ENCODE assay signal across 8 mouse cellular contexts in the genomic region with DNA sequence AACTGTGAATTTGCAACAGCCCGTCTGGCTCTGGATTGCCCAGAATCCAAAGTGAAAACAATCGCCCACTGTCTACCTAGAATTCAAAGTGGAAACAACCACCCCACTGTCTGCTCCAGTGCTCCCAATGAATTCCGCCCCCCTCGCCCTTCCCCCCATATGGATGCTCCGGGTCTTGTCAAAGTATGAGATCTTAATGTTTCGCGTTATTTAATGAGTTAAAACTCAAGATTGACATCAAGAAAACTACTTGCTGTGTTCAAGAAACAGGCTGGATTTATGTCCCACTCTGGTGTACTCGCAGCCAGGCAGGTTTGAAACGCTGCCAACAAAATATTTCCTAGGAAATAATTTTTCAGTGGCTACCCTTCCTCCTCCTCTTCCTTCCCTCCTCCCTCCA. TPM values are rescaled to one million over a fixed set of nuclear protein-coding genes. Genes with fewer than 3 reads are reported as not detected.
DNase-seq lines count a peak whose midpoint lies in the region; ATAC-seq and TF ChIP-seq lines count a peak whose summit lies in the region.

No protein-coding gene starts in this region.

- no peak for TF ChIP-seq CTCF in midbrain, postnatal 0 days (IDR thresholded peaks at IDR 0.05)

- H3K4me1 ChIP-seq in lung, embryonic 15.5 days: peaks cover 48% of the 10 kb centered on the region
- peaks cover 32% of the 10 kb centered on the region for H3K4me1 ChIP-seq in intestine, embryonic 14.5 days (replicated peaks; ENCODE audit: control insufficient read depth, insufficient read depth, low read length)
- peaks cover 8% of the 10 kb centered on the region; the same call in 1 of the 2 replicates for H3K4me1 ChIP-seq in midbrain, postnatal 0 days (ENCODE audit: insufficient read depth, low read length)

- peak; percentile 44 for DNase-seq in cerebellum, adult 9-11 months
- DNase-seq in lung, postnatal 4 days: no peak
- no peak for DNase-seq in intestine, embryonic 14.5 days (ENCODE audit: low spot score)
- DNase-seq in midbrain, postnatal 0 days (ENCODE audit: low spot score): peak; percentile 52
- DNase-seq in thymus, postnatal 25 days: no peak
- DNase-seq in urinary bladder, postnatal 25 days (ENCODE audit: low spot score): no peak

- no peak for ATAC-seq in cerebellum, adult (ENCODE audit: insufficient number of reproducible peaks, low FRiP score, low TSS enrichment)
- ATAC-seq in lung, embryonic 15.5 days (ENCODE audit: borderline replicate concordance, extremely low read depth, low FRiP score, low TSS enrichment): no peak
- ATAC-seq in intestine, embryonic 14.5 days (replicated peaks; ENCODE audit: low FRiP score, low TSS enrichment, low read depth): no peak
- ATAC-seq in midbrain, postnatal 0 days (ENCODE audit: low FRiP score): no peak

- H3K9me3 ChIP-seq in lung, embryonic 15.5 days: no peaks in the 10 kb centered on the region
- H3K9me3 ChIP-seq in intestine, embryonic 14.5 days (ENCODE audit: control insufficient read depth, low read length): no peaks in the 10 kb centered on the region
- H3K9me3 ChIP-seq in midbrain, postnatal 0 days (ENCODE audit: low read length): no peaks in the 10 kb centered on the region

- peak overlapping the region; percentile 92 for H3K4me3 ChIP-seq in lung, embryonic 15.5 days
- peak overlapping the region; percentile 10 for H3K4me3 ChIP-seq in intestine, embryonic 14.5 days (ENCODE audit: low read depth, low read length)
- H3K4me3 ChIP-seq in midbrain, postnatal 0 days (ENCODE audit: low read depth, low read length): no peak overlapping the region

- H3K27me3 ChIP-seq in lung, embryonic 15.5 days: no peaks in the 10 kb centered on the region
- H3K27me3 ChIP-seq in intestine, embryonic 14.5 days (replicated peaks; ENCODE audit: control insufficient read depth, insufficient read depth, low read length): no peaks in the 10 kb centered on the region
- 0 out of 2 replicates have a peak, but pooled peaks cover 2% of the 10 kb centered on the region for H3K27me3 ChIP-seq in midbrain, postnatal 0 days (ENCODE audit: insufficient read depth, low read length)

- no peak overlapping the region for H3K9ac ChIP-seq in lung, embryonic 15.5 days
- H3K9ac ChIP-seq in intestine, embryonic 14.5 days (ENCODE audit: low read length): no peak overlapping the region
- no peak overlapping the region for H3K9ac ChIP-seq in midbrain, postnatal 0 days (replicated peaks; ENCODE audit: low read length, poor library complexity, severe bottlenecking)

- peaks cover 8% of the 10 kb centered on the region for H3K36me3 ChIP-seq in lung, embryonic 15.5 days
- H3K36me3 ChIP-seq in intestine, embryonic 14.5 days (ENCODE audit: control insufficient read depth, insufficient read depth, low read length): peaks cover 18% of the 10 kb centered on the region
- H3K36me3 ChIP-seq in midbrain, postnatal 0 days (ENCODE audit: insufficient read depth, low read length): peaks cover 17% of the 10 kb centered on the region

- 39% methylated on average over 9 of the region's 9 CpGs for WGBS in lung, embryonic 15.5 days
- 51% methylated on average over 9 of the region's 9 CpGs for WGBS in intestine, embryonic 14.5 days
- 43% methylated on average over 9 of the region's 9 CpGs for whole genome bisulfite sequencing in midbrain, postnatal 0 days

- peak overlapping the region; percentile 97 for H3K4me2 ChIP-seq in lung, embryonic 15.5 days
- H3K4me2 ChIP-seq in intestine, embryonic 14.5 days (ENCODE audit: low read length): peak overlapping the region; percentile 76
- peak overlapping the region; percentile 99; the same call in 1 of the 2 replicates for H3K4me2 ChIP-seq in midbrain, postnatal 0 days (ENCODE audit: low read depth, low read length, poor library complexity, severe bottlenecking)

- peak overlapping the region; percentile 93 for H3K27ac ChIP-seq in lung, embryonic 15.5 days
- peak overlapping the region; percentile 77 for H3K27ac ChIP-seq in intestine, embryonic 14.5 days (ENCODE audit: low read depth)
- H3K27ac ChIP-seq in midbrain, postnatal 0 days (ENCODE audit: low read depth, low read length): 0 out of 2 replicates have a peak overlapping the region, but pooled peaks have one; percentile 20

RNA-seq across cellular contexts. Expression of a gene that starts 0.6 kb away (rescaled TPM):
- polyA plus RNA-seq in lung, embryonic 15.5 days (2015; fragmentation: Nextera tagmentation; extraction: Ambion mirVana): 15.4 and 17.0 TPM in 2 replicates
- polyA plus RNA-seq in intestine, embryonic 14.5 days (2014; fragmentation: Nextera tagmentation; extraction: Ambion mirVana): 19.9 and 21.3 TPM in 2 replicates
- total RNA-seq in midbrain, postnatal 0 days (2014; rRNA removed): 56.8 and 68.3 TPM in 2 replicates
- polyA plus RNA-seq in midbrain, postnatal 0 days (2015; fragmentation: Nextera tagmentation; extraction: Ambion mirVana): 10.6 and 12.3 TPM in 2 replicates

RNA-seq across cellular contexts. Expression of a gene that starts 3.5 kb away (rescaled TPM):
- 46.3 and 48.4 TPM in 2 replicates for polyA plus RNA-seq in lung, embryonic 15.5 days (2015; fragmentation: Nextera tagmentation; extraction: Ambion mirVana)
- 40.9 and 44.1 TPM in 2 replicates for polyA plus RNA-seq in intestine, embryonic 14.5 days (2014; fragmentation: Nextera tagmentation; extraction: Ambion mirVana)
- total RNA-seq in midbrain, postnatal 0 days (2014; rRNA removed): 25.1 and 26.1 TPM in 2 replicates
- polyA plus RNA-seq in midbrain, postnatal 0 days (2015; fragmentation: Nextera tagmentation; extraction: Ambion mirVana): 20.0 and 20.2 TPM in 2 replicates

RNA-seq across cellular contexts. Expression of a gene that starts 35.6 kb away (rescaled TPM):
- 34.0 and 36.2 TPM in 2 replicates for polyA plus RNA-seq in lung, embryonic 15.5 days (2015; fragmentation: Nextera tagmentation; extraction: Ambion mirVana)
- polyA plus RNA-seq in intestine, embryonic 14.5 days (2014; fragmentation: Nextera tagmentation; extraction: Ambion mirVana): 31.6 and 33.3 TPM in 2 replicates
- total RNA-seq in midbrain, postnatal 0 days (2014; rRNA removed): 92.3 and 97.7 TPM in 2 replicates
- polyA plus RNA-seq in midbrain, postnatal 0 days (2015; fragmentation: Nextera tagmentation; extraction: Ambion mirVana): 96.9 and 99.0 TPM in 2 replicates

RNA-seq across cellular contexts. Expression of a gene that starts 45.5 kb away (rescaled TPM):
- polyA plus RNA-seq in lung, embryonic 15.5 days (2015; fragmentation: Nextera tagmentation; extraction: Ambion mirVana): 1.6 and 3.8 TPM in 2 replicates
- polyA plus RNA-seq in intestine, embryonic 14.5 days (2014; fragmentation: Nextera tagmentation; extraction: Ambion mirVana): 0.40 TPM in 1 of 2 replicates, not detected in the other
- total RNA-seq in midbrain, postnatal 0 days (2014; rRNA removed): not detected in 2 replicates
- 0.29 TPM in 1 of 2 replicates, not detected in the other for polyA plus RNA-seq in midbrain, postnatal 0 days (2015; fragmentation: Nextera tagmentation; extraction: Ambion mirVana)

Comparison
In these comparisons a context has a peak if more than half of its experiments do, and no peak if none do; other contexts are left out.
1. DNase-seq: peak in cerebellum, adult 9-11 months (single experiment) and midbrain, postnatal 0 days (single experiment); none in lung, postnatal 4 days (0 of 2), intestine, embryonic 14.5 days (single experiment), thymus, postnatal 25 days (single experiment) and urinary bladder, postnatal 25 days (single experiment).
2. H3K27ac ChIP-seq: peak in every context shown above with its lines; median percentile 93 in lung, embryonic 15.5 days; 77 in intestine, embryonic 14.5 days; 20 in midbrain, postnatal 0 days.
3. Peak in every context shown above with its lines, with median percentiles within 50 percentile points of each other: H3K4me2 ChIP-seq.